13 mouse cellular contexts compared by ENCODE assay signal in the genomic region with DNA sequence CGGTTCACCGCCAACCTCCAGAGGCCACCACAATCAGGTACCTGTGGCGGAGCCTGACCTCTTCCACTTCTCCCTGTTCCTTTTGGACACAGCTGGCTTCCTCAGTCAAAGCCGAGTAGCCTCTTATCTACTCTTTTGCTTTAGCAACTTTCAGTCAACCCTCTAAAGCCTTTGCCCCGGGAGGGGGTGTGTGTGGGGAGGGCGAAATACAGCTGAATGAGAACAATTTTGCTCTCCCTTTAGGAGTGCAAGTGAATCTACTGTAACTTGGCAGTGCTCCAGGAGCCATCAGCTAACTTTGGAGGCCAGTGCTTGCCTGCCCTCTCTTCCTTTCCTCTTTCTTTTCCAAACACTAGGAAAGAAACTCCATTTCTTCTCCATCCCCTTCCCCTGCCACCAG.
DNase-seq lines count a peak whose midpoint lies in the region; ATAC-seq and TF ChIP-seq lines count a peak whose summit lies in the region.
"Had no signal": no experiment of that assay in that cellular context is flagged by ENCODE, and none has a peak within 500 bp of the region (broad histone marks: within the 10 kb centered on the region; RNA-seq: fewer than 3 reads in every experiment).

No protein-coding gene starts in this region.

- no peak for ATAC-seq in heart, embryonic 15.5 days (replicated peaks; ENCODE audit: insufficient number of reproducible peaks, insufficient read depth, low FRiP score, low read depth)

- H3K36me3 ChIP-seq in heart, embryonic 15.5 days, result no peaks in the 10 kb centered on the region
- no peaks in the 10 kb centered on the region for H3K36me3 ChIP-seq in heart, embryonic 10.5 days
- H3K36me3 ChIP-seq in small intestine, adult 2 months (ENCODE audit: control insufficient read depth, insufficient read depth, low read length), result no peaks in the 10 kb centered on the region
- H3K36me3 ChIP-seq: limb, embryonic 15.5 days; neural tube, embryonic 15.5 days; stomach, embryonic 15.5 days had no signal

- no peak overlapping the region for H3K9ac ChIP-seq in heart, embryonic 15.5 days
- H3K9ac ChIP-seq: limb, embryonic 15.5 days; neural tube, embryonic 15.5 days; stomach, embryonic 15.5 days had no signal

- peak; percentile 10 for DNase-seq in adrenal gland, adult 2 months
- no peak for DNase-seq in adrenal gland, postnatal 14 days
- no peak for DNase-seq in heart, embryonic 10.5 days (ENCODE audit: low spot score)
- DNase-seq in lung, postnatal 10 days, result peak; percentile 4
- no peak for DNase-seq in lung, postnatal 4 days
- no peak for DNase-seq in ovary, adult 18-20 months (ENCODE audit: low spot score)

- TF ChIP-seq POLR2A in small intestine, adult 2 months (IDR thresholded peaks at IDR 0.05; ENCODE audit: low read depth, low read length), result no peak

- H3K4me1 ChIP-seq in heart, embryonic 15.5 days (replicated peaks), result peaks cover 8% of the 10 kb centered on the region; the same call in 1 of the 2 replicates
- no peaks in the 10 kb centered on the region for H3K4me1 ChIP-seq in heart, embryonic 10.5 days
- H3K4me1 ChIP-seq in small intestine, adult 2 months (ENCODE audit: control insufficient read depth, insufficient read depth, insufficient read length, low read length), result no peaks in the 10 kb centered on the region
- H3K4me1 ChIP-seq: neural tube, embryonic 15.5 days; stomach, embryonic 15.5 days had no signal

- no peak overlapping the region for H3K4me2 ChIP-seq in heart, embryonic 15.5 days
- H3K4me2 ChIP-seq: heart, embryonic 11.5 days; limb, embryonic 15.5 days; neural tube, embryonic 15.5 days; stomach, embryonic 15.5 days had no signal

- TF ChIP-seq CTCF in small intestine, adult 2 months (IDR thresholded peaks at IDR 0.05; ENCODE audit: extremely low read depth, insufficient read length, insufficient replicate concordance, low read depth, low read length), result no peak

- H3K9me3 ChIP-seq in heart, embryonic 15.5 days (replicated peaks), result no peaks in the 10 kb centered on the region
- H3K9me3 ChIP-seq in heart, embryonic 10.5 days, result no peaks in the 10 kb centered on the region
- H3K9me3 ChIP-seq: limb, embryonic 15.5 days; neural tube, embryonic 15.5 days; stomach, embryonic 15.5 days had no signal

- H3K27me3 ChIP-seq in heart, embryonic 15.5 days, result peaks cover 6% of the 10 kb centered on the region; the same call in 1 of the 2 replicates
- peaks cover 21% of the 10 kb centered on the region; the same call in 1 of the 2 replicates for H3K27me3 ChIP-seq in heart, embryonic 10.5 days (ENCODE audit: insufficient read depth, poor library complexity, severe bottlenecking)
- H3K27me3 ChIP-seq in small intestine, adult 2 months (ENCODE audit: control insufficient read depth, insufficient read depth, low read length), result no peaks in the 10 kb centered on the region
- H3K27me3 ChIP-seq: limb, embryonic 15.5 days; stomach, embryonic 15.5 days had no signal

- 37% methylated on average over 6 of the region's 6 CpGs for WGBS in heart, embryonic 15.5 days
- WGBS in heart, embryonic 10.5 days, result 43% methylated on average over 6 of the region's 6 CpGs
- WGBS in small intestine, adult 2 months, result 23% methylated on average over 6 of the region's 6 CpGs

- peak overlapping the region; percentile 57 for H3K27ac ChIP-seq in heart, embryonic 15.5 days
- H3K27ac ChIP-seq in heart, embryonic 10.5 days, result no peak overlapping the region
- peak overlapping the region; percentile 29; the same call in 1 of the 2 replicates for H3K27ac ChIP-seq in small intestine, adult 2 months (ENCODE audit: insufficient read depth, low read depth, low read length)
- H3K27ac ChIP-seq: limb, embryonic 15.5 days; neural tube, embryonic 15.5 days; stomach, embryonic 15.5 days had no signal

- H3K4me3 ChIP-seq in heart, embryonic 15.5 days, result no peak overlapping the region
- H3K4me3 ChIP-seq in heart, embryonic 10.5 days, result no peak overlapping the region
- no peak overlapping the region for H3K4me3 ChIP-seq in small intestine, adult 2 months (ENCODE audit: low read depth, low read length)
- H3K4me3 ChIP-seq: erythroblast, embryonic 14.5 days; limb, embryonic 15.5 days; neural tube, embryonic 15.5 days; stomach, embryonic 15.5 days had no signal

Comparison
In these comparisons a context has a peak if more than half of its experiments do, and no peak if none do; other contexts are left out.
1. DNase-seq: peak in adrenal gland, adult 2 months (single experiment) and lung, postnatal 10 days (single experiment); none in adrenal gland, postnatal 14 days (single experiment), heart, embryonic 10.5 days (single experiment), lung, postnatal 4 days (0 of 2) and ovary, adult 18-20 months (single experiment).